Mouse (Mus musculus): ENCODE results near the gene Nme1. TPM values are rescaled to one million over a fixed set of nuclear protein-coding genes. Genes with fewer than 3 reads are reported as not detected.
"Not testable (repeated sequence)": the region's sequence is repeated elsewhere in the genome, so short reads cannot be mapped to it uniquely, and the experiment has no call there.

Nme1 gene
- polyA plus RNA-seq, 1 experiment from 2014 or later: 443 TPM

GRCm38 (mm10) chr11:93955256-93956150 lies 12.8 kb downstream of the Nme1 start:
- H3K36me3 ChIP-seq (ENCODE audit: control insufficient read depth, insufficient read depth, low read length): peaks cover 17% of the 10 kb centered on the region
- no peaks in the 10 kb centered on the region for H3K27me3 ChIP-seq (ENCODE audit: control insufficient read depth, insufficient read depth, low read depth, low read length)
- peak overlapping the region; percentile 82 for H3K9ac ChIP-seq (ENCODE audit: low read depth, low read length)
- peak overlapping the region; percentile 62 for H3K4me3 ChIP-seq (ENCODE audit: low read depth, low read length)
- H3K4me2 ChIP-seq (ENCODE audit: low read length): peak overlapping the region; percentile 94
- H3K27ac ChIP-seq (ENCODE audit: low read length): peak overlapping the region; percentile 82
- no peaks in the 10 kb centered on the region for H3K9me3 ChIP-seq (replicated peaks; ENCODE audit: control insufficient read depth, low read length, poor library complexity, severe bottlenecking)
- peaks cover 14% of the 10 kb centered on the region for H3K4me1 ChIP-seq (ENCODE audit: control insufficient read depth, insufficient read depth, low read length)
- peak; percentile 95 for ATAC-seq
- WGBS: under 1% methylated on average over 60 of the region's 67 CpGs

GRCm38 (mm10) chr11:93954738-93955255 lies 13.5 kb downstream of the Nme1 start:
- peak overlapping the region; percentile 82 for H3K9ac ChIP-seq (ENCODE audit: low read depth, low read length)
- peak overlapping the region; percentile 62 for H3K4me3 ChIP-seq (ENCODE audit: low read depth, low read length)
- 47% methylated on average over 13 of the region's 13 CpGs for WGBS
- H3K4me1 ChIP-seq (ENCODE audit: control insufficient read depth, insufficient read depth, low read length): peaks cover 14% of the 10 kb centered on the region
- no peak; the same call in 1 of the 2 replicates for ATAC-seq
- H3K27me3 ChIP-seq (ENCODE audit: control insufficient read depth, insufficient read depth, low read depth, low read length): no peaks in the 10 kb centered on the region
- peak overlapping the region; percentile 82; the same call in 1 of the 2 replicates for H3K27ac ChIP-seq (ENCODE audit: low read length)
- peak overlapping the region; percentile 94 for H3K4me2 ChIP-seq (ENCODE audit: low read length)
- H3K9me3 ChIP-seq (replicated peaks; ENCODE audit: control insufficient read depth, low read length, poor library complexity, severe bottlenecking): no peaks in the 10 kb centered on the region
- peaks cover 15% of the 10 kb centered on the region for H3K36me3 ChIP-seq (ENCODE audit: control insufficient read depth, insufficient read depth, low read length)

- Histone ChIP-seq H3K9ac (ENCODE audit: low read depth, low read length) (no peak overlapping the region), H3K4me2 (ENCODE audit: low read length) (no peak overlapping the region), H3K9me3 (replicated peaks; ENCODE audit: control insufficient read depth, low read length, poor library complexity, severe bottlenecking) (no peaks in the 10 kb centered on the region), H3K27me3 (ENCODE audit: control insufficient read depth, insufficient read depth, low read depth, low read length) (no peaks in the 10 kb centered on the region), H3K4me1 (ENCODE audit: control insufficient read depth, insufficient read depth, low read length) (peaks cover 14% of the 10 kb centered on the region), H3K27ac (ENCODE audit: low read length) (no peak overlapping the region), H3K36me3 (ENCODE audit: control insufficient read depth, insufficient read depth, low read length) (peaks cover 9% of the 10 kb centered on the region), H3K4me3 (ENCODE audit: low read depth, low read length) (no peak overlapping the region)
- no peak for ATAC-seq
- 64% methylated on average over 5 of the region's 5 CpGs for WGBS
Measured at GRCm38 (mm10) chr11:93952376-93952775, 15.9 kb downstream of the Nme1 start.

GRCm38 (mm10) chr11:93950045-93950444 lies 18.3 kb downstream of the Nme1 start:
- H3K27ac ChIP-seq (ENCODE audit: low read length): no peak overlapping the region
- peaks cover 9% of the 10 kb centered on the region for H3K36me3 ChIP-seq (ENCODE audit: control insufficient read depth, insufficient read depth, low read length)
- H3K4me3 ChIP-seq (ENCODE audit: low read depth, low read length): no peak overlapping the region
- ATAC-seq: no peak
- 90% methylated on average over 1 of the region's 1 CpGs for WGBS
- peaks cover 7% of the 10 kb centered on the region for H3K4me1 ChIP-seq (ENCODE audit: control insufficient read depth, insufficient read depth, low read length)
- H3K9ac ChIP-seq (ENCODE audit: low read depth, low read length): no peak overlapping the region
- H3K4me2 ChIP-seq (ENCODE audit: low read length): no peak overlapping the region
- no peaks in the 10 kb centered on the region for H3K9me3 ChIP-seq (replicated peaks; ENCODE audit: control insufficient read depth, low read length, poor library complexity, severe bottlenecking)
- H3K27me3 ChIP-seq (ENCODE audit: control insufficient read depth, insufficient read depth, low read depth, low read length): no peaks in the 10 kb centered on the region

- peaks cover 9% of the 10 kb centered on the region for H3K36me3 ChIP-seq (ENCODE audit: control insufficient read depth, insufficient read depth, low read length)
- 96% methylated on average over 9 of the region's 9 CpGs for WGBS
- peaks cover 2% of the 10 kb centered on the region; the same call in 1 of the 2 replicates for H3K4me1 ChIP-seq (ENCODE audit: control insufficient read depth, insufficient read depth, low read length)
Measured at GRCm38 (mm10) chr11:93948887-93949567, 19.3 kb downstream of the Nme1 start.

GRCm38 (mm10) chr11:93944986-93945385 lies 23.3 kb downstream of the Nme1 start:
- Histone ChIP-seq H3K27me3 (ENCODE audit: control insufficient read depth, insufficient read depth, low read depth, low read length) (no peaks in the 10 kb centered on the region), H3K4me3 (ENCODE audit: low read depth, low read length) (no peak overlapping the region), H3K4me1 (ENCODE audit: control insufficient read depth, insufficient read depth, low read length) (no peaks in the 10 kb centered on the region), H3K36me3 (ENCODE audit: control insufficient read depth, insufficient read depth, low read length) (peaks cover 7% of the 10 kb centered on the region), H3K4me2 (ENCODE audit: low read length) (no peak overlapping the region), H3K27ac (ENCODE audit: low read length) (no peak overlapping the region), H3K9me3 (replicated peaks; ENCODE audit: control insufficient read depth, low read length, poor library complexity, severe bottlenecking) (no peaks in the 10 kb centered on the region), H3K9ac (ENCODE audit: low read depth, low read length) (no peak overlapping the region)
- 81% methylated on average over 3 of the region's 3 CpGs for WGBS
- no peak for ATAC-seq

More at GRCm38 (mm10) chr11:93948887-93949567, 19.3 kb downstream of the Nme1 start:
- Histone ChIP-seq H3K4me2 (ENCODE audit: low read length) (no peak overlapping the region), H3K9me3 (replicated peaks; ENCODE audit: control insufficient read depth, low read length, poor library complexity, severe bottlenecking) (no peaks in the 10 kb centered on the region), H3K27ac (ENCODE audit: low read length) (no peak overlapping the region), H3K27me3 (ENCODE audit: control insufficient read depth, insufficient read depth, low read depth, low read length) (no peaks in the 10 kb centered on the region), H3K4me3 (ENCODE audit: low read depth, low read length) (no peak overlapping the region), H3K9ac (ENCODE audit: low read depth, low read length) (no peak overlapping the region)
- no peak for ATAC-seq

GRCm38 (mm10) chr11:93940906-93941305 lies 27.4 kb downstream of the Nme1 start:
- 89% methylated on average over 2 of the region's 2 CpGs for WGBS
- ATAC-seq: no peak
- Histone ChIP-seq H3K4me3 (ENCODE audit: low read depth, low read length) (no peak overlapping the region), H3K4me2 (ENCODE audit: low read length) (no peak overlapping the region), H3K9me3 (replicated peaks; ENCODE audit: control insufficient read depth, low read length, poor library complexity, severe bottlenecking) (no peaks in the 10 kb centered on the region), H3K9ac (ENCODE audit: low read depth, low read length) (no peak overlapping the region), H3K36me3 (ENCODE audit: control insufficient read depth, insufficient read depth, low read length) (peaks cover 3% of the 10 kb centered on the region), H3K27me3 (ENCODE audit: control insufficient read depth, insufficient read depth, low read depth, low read length) (no peaks in the 10 kb centered on the region), H3K4me1 (ENCODE audit: control insufficient read depth, insufficient read depth, low read length) (no peaks in the 10 kb centered on the region), H3K27ac (ENCODE audit: low read length) (no peak overlapping the region)

GRCm38 (mm10) chr11:93929106-93929505 lies 39.2 kb downstream of the Nme1 start:
- Histone ChIP-seq H3K36me3 (ENCODE audit: control insufficient read depth, insufficient read depth, low read length) (peaks cover 16% of the 10 kb centered on the region), H3K9ac (ENCODE audit: low read depth, low read length) (no peak overlapping the region), H3K4me3 (ENCODE audit: low read depth, low read length) (no peak overlapping the region), H3K4me2 (ENCODE audit: low read length) (no peak overlapping the region), H3K27me3 (ENCODE audit: control insufficient read depth, insufficient read depth, low read depth, low read length) (no peaks in the 10 kb centered on the region), H3K4me1 (ENCODE audit: control insufficient read depth, insufficient read depth, low read length) (no peaks in the 10 kb centered on the region), H3K27ac (ENCODE audit: low read length) (no peak overlapping the region), H3K9me3 (replicated peaks; ENCODE audit: control insufficient read depth, low read length, poor library complexity, severe bottlenecking) (no peaks in the 10 kb centered on the region)
- ATAC-seq: no peak

- H3K27me3 ChIP-seq (ENCODE audit: control insufficient read depth, insufficient read depth, low read depth, low read length); ATAC-seq; H3K4me1 ChIP-seq (ENCODE audit: control insufficient read depth, insufficient read depth, low read length); H3K4me3 ChIP-seq (ENCODE audit: low read depth, low read length); H3K27ac ChIP-seq (ENCODE audit: low read length); H3K4me2 ChIP-seq (ENCODE audit: low read length); H3K9me3 ChIP-seq (replicated peaks; ENCODE audit: control insufficient read depth, low read length, poor library complexity, severe bottlenecking); H3K9ac ChIP-seq (ENCODE audit: low read depth, low read length): not testable (repeated sequence)
- peaks cover 18% of the 10 kb centered on the region for H3K36me3 ChIP-seq (ENCODE audit: control insufficient read depth, insufficient read depth, low read length)
- WGBS: 98% methylated on average over 2 of the region's 2 CpGs
Measured at GRCm38 (mm10) chr11:93915019-93915418, 53.3 kb downstream of the Nme1 start.
